Mouse (Mus musculus): Measurements from ENCODE around the gene Plpp3. TPM values are rescaled to one million over a fixed set of nuclear protein-coding genes. Genes with fewer than 3 reads are reported as not detected.

Plpp3 gene
- polyA plus RNA-seq, 1 experiment, result not detected

- Histone ChIP-seq H3K4me1 (ENCODE audit: control insufficient read depth, insufficient read depth, low read length) (peaks cover 3% of the 10 kb centered on the region; the same call in 1 of the 2 replicates), H3K27ac (ENCODE audit: insufficient read depth, low read depth, low read length) (no peak overlapping the region), H3K4me3 (ENCODE audit: insufficient read depth, low read depth, low read length) (no peak overlapping the region)
- TF ChIP-seq CTCF (IDR thresholded peaks at IDR 0.05; ENCODE audit: insufficient read depth, low read depth, low read length), result no peak
- no peak for TF ChIP-seq POLR2A (IDR thresholded peaks at IDR 0.05; ENCODE audit: insufficient read depth, low read depth, low read length)
- 81% methylated on average over 8 of the region's 8 CpGs for WGBS
These were observed 73.0 kb downstream of the Plpp3 start for GRCm38 (mm10) chr4:105230127-105230526.

GRCm38 (mm10) chr4:105240233-105240632 lies 83.1 kb downstream of the Plpp3 start:
- no peak for TF ChIP-seq POLR2A (IDR thresholded peaks at IDR 0.05; ENCODE audit: insufficient read depth, low read depth, low read length)
- WGBS, result 77% methylated on average over 7 of the region's 7 CpGs
- Histone ChIP-seq H3K4me1 (ENCODE audit: control insufficient read depth, insufficient read depth, low read length) (peaks cover 3% of the 10 kb centered on the region), H3K4me3 (ENCODE audit: insufficient read depth, low read depth, low read length) (no peak overlapping the region), H3K27ac (ENCODE audit: insufficient read depth, low read depth, low read length) (no peak overlapping the region)

- no peak overlapping the region for H3K4me3 ChIP-seq (ENCODE audit: insufficient read depth, low read depth, low read length)
- H3K27ac ChIP-seq (ENCODE audit: insufficient read depth, low read depth, low read length), result no peak overlapping the region
- no peak for TF ChIP-seq CTCF (IDR thresholded peaks at IDR 0.05; ENCODE audit: insufficient read depth, low read depth, low read length)
- TF ChIP-seq POLR2A (IDR thresholded peaks at IDR 0.05; ENCODE audit: insufficient read depth, low read depth, low read length), result no peak
- WGBS, result 81% methylated on average over 10 of the region's 10 CpGs
- H3K4me1 ChIP-seq (ENCODE audit: control insufficient read depth, insufficient read depth, low read length), result peaks cover 9% of the 10 kb centered on the region
These were observed 87.8 kb downstream of the Plpp3 start for GRCm38 (mm10) chr4:105244931-105245330.

GRCm38 (mm10) chr4:105245479-105245944 lies 88.4 kb downstream of the Plpp3 start:
- peak overlapping the region; percentile 38 for H3K4me3 ChIP-seq (ENCODE audit: insufficient read depth, low read depth, low read length)
- H3K4me1 ChIP-seq (ENCODE audit: control insufficient read depth, insufficient read depth, low read length), result peaks cover 9% of the 10 kb centered on the region
- H3K27ac ChIP-seq (ENCODE audit: insufficient read depth, low read depth, low read length), result 0 out of 2 replicates have a peak overlapping the region, but pooled peaks have one; percentile 2
- WGBS, result 3% methylated on average over 18 of the region's 18 CpGs
- no peak for TF ChIP-seq CTCF (IDR thresholded peaks at IDR 0.05; ENCODE audit: insufficient read depth, low read depth, low read length)
- no peak for TF ChIP-seq POLR2A (IDR thresholded peaks at IDR 0.05; ENCODE audit: insufficient read depth, low read depth, low read length)

GRCm38 (mm10) chr4:105246331-105246730 lies 89.2 kb downstream of the Plpp3 start:
- WGBS, result 95% methylated on average over 7 of the region's 7 CpGs
- no peak overlapping the region for H3K27ac ChIP-seq (ENCODE audit: insufficient read depth, low read depth, low read length)
- H3K4me1 ChIP-seq (ENCODE audit: control insufficient read depth, insufficient read depth, low read length), result peaks cover 9% of the 10 kb centered on the region
- TF ChIP-seq POLR2A (IDR thresholded peaks at IDR 0.05; ENCODE audit: insufficient read depth, low read depth, low read length) (no peak), CTCF (IDR thresholded peaks at IDR 0.05; ENCODE audit: insufficient read depth, low read depth, low read length) (no peak)
- H3K4me3 ChIP-seq (ENCODE audit: insufficient read depth, low read depth, low read length), result no peak overlapping the region

- WGBS, result 80% methylated on average over 1 of the region's 1 CpGs
- TF ChIP-seq CTCF (IDR thresholded peaks at IDR 0.05; ENCODE audit: insufficient read depth, low read depth, low read length) (no peak), POLR2A (IDR thresholded peaks at IDR 0.05; ENCODE audit: insufficient read depth, low read depth, low read length) (no peak)
- no peak overlapping the region for H3K27ac ChIP-seq (ENCODE audit: insufficient read depth, low read depth, low read length)
- H3K4me1 ChIP-seq (ENCODE audit: control insufficient read depth, insufficient read depth, low read length), result peaks cover 9% of the 10 kb centered on the region
- no peak overlapping the region for H3K4me3 ChIP-seq (ENCODE audit: insufficient read depth, low read depth, low read length)
These were observed 91.0 kb downstream of the Plpp3 start for GRCm38 (mm10) chr4:105248161-105248560.

GRCm38 (mm10) chr4:105249283-105249682 lies 92.1 kb downstream of the Plpp3 start:
- WGBS, result 74% methylated on average over 4 of the region's 4 CpGs
- no peak overlapping the region for H3K27ac ChIP-seq (ENCODE audit: insufficient read depth, low read depth, low read length)
- H3K4me3 ChIP-seq (ENCODE audit: insufficient read depth, low read depth, low read length), result no peak overlapping the region
- peaks cover 9% of the 10 kb centered on the region for H3K4me1 ChIP-seq (ENCODE audit: control insufficient read depth, insufficient read depth, low read length)
- no peak for TF ChIP-seq POLR2A (IDR thresholded peaks at IDR 0.05; ENCODE audit: insufficient read depth, low read depth, low read length)
- no peak for TF ChIP-seq CTCF (IDR thresholded peaks at IDR 0.05; ENCODE audit: insufficient read depth, low read depth, low read length)

GRCm38 (mm10) chr4:105250946-105251345 lies 93.8 kb downstream of the Plpp3 start:
- WGBS, result 88% methylated on average over 3 of the region's 3 CpGs
- H3K27ac ChIP-seq (ENCODE audit: insufficient read depth, low read depth, low read length), result no peak overlapping the region

GRCm38 (mm10) chr4:105252044-105252443 lies 94.9 kb downstream of the Plpp3 start:
- no peaks in the 10 kb centered on the region for H3K4me1 ChIP-seq (ENCODE audit: control insufficient read depth, insufficient read depth, low read length)
- H3K27ac ChIP-seq (ENCODE audit: insufficient read depth, low read depth, low read length), result no peak overlapping the region
- WGBS, result 80% methylated on average over 3 of the region's 3 CpGs
- TF ChIP-seq POLR2A (IDR thresholded peaks at IDR 0.05; ENCODE audit: insufficient read depth, low read depth, low read length) (no peak), CTCF (IDR thresholded peaks at IDR 0.05; ENCODE audit: insufficient read depth, low read depth, low read length) (no peak)
- H3K4me3 ChIP-seq (ENCODE audit: insufficient read depth, low read depth, low read length), result no peak overlapping the region

More at GRCm38 (mm10) chr4:105250946-105251345, 93.8 kb downstream of the Plpp3 start:
- Histone ChIP-seq H3K4me3 (ENCODE audit: insufficient read depth, low read depth, low read length) (no peak overlapping the region), H3K4me1 (ENCODE audit: control insufficient read depth, insufficient read depth, low read length) (no peaks in the 10 kb centered on the region)
- TF ChIP-seq CTCF (IDR thresholded peaks at IDR 0.05; ENCODE audit: insufficient read depth, low read depth, low read length) (no peak), POLR2A (IDR thresholded peaks at IDR 0.05; ENCODE audit: insufficient read depth, low read depth, low read length) (no peak)

Measured in olfactory bulb, adult 2 months (tissue).